Mouse (Mus musculus): ENCODE measurements around the gene Ugt1a10. TPM values are rescaled to one million over a fixed set of nuclear protein-coding genes. Genes with fewer than 3 reads are reported as not detected.

The Ugt1a10 gene
- total RNA-seq, 2 experiments from 2014 or later: not detected

GRCm38 (mm10) chr1:88263778-88264177 is 208.6 kb downstream of the Ugt1a10 start:
- no peak for ATAC-seq (replicated peaks; ENCODE audit: poor library complexity, severe bottlenecking)

- no peak for ATAC-seq (replicated peaks; ENCODE audit: poor library complexity, severe bottlenecking)
These were observed 209.2 kb downstream of the Ugt1a10 start for GRCm38 (mm10) chr1:88264237-88264868.

- ATAC-seq (replicated peaks; ENCODE audit: poor library complexity, severe bottlenecking): no peak
These were observed 209.7 kb downstream of the Ugt1a10 start for GRCm38 (mm10) chr1:88264869-88265240.

DNA sequence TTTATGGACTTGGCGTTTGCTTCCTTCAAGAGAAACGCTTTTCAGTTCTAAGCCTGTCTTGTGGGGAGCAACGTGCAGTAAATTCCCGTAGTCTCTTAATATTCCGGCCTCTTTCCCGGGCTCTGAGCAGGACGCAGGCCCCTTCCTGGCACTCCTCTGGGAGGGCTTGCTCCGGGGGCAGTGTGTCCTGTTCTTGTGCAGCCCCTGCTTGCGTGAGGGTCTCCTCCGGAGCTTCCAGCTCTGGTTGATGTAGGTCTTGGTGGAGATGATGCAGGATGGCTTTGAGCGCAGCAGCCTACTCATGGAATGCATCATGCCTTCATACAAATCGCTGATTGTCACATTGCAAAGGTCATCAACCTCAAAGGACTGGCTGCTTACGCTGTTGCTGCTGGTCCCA is 210.9 kb downstream of the Ugt1a10 start:
- ATAC-seq (replicated peaks; ENCODE audit: poor library complexity, severe bottlenecking): no peak

DNA sequence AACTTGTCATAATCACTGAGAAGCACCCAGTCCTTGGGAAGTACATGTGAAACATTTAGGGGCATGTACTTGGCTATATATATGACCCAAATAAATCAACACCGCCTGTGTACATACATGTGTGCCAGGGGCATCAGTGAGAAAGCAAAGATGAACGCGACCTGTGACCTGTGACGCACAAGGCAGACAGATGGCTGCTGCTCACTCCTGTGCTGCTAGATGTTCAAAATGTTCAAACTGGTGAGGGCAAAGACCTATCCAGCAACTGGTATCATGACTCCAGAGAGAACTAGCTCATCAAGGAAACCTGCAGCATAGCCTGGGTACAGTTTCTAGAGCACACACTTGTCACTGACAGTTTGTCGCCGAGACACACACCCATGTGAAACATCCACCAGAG is 212.3 kb downstream of the Ugt1a10 start:
- ATAC-seq (replicated peaks; ENCODE audit: poor library complexity, severe bottlenecking): no peak

GRCm38 (mm10) chr1:88268070-88268469 is 212.9 kb downstream of the Ugt1a10 start:
- no peak for ATAC-seq (replicated peaks; ENCODE audit: poor library complexity, severe bottlenecking)

Other genes starting within 250 kb of the Ugt1a10 start
- 71.4 and 92.2 TPM in 2 replicates for gene Dgkd, start 202.1 kb upstream of the Ugt1a10 start, total RNA-seq (2014; fragmentation: Nextera tagmentation)
- gene Dgkd, start 202.1 kb upstream of the Ugt1a10 start, total RNA-seq (2017): 44.7 and 53.7 TPM in 2 replicates
- 13.9 and 27.2 TPM in 2 replicates for gene Usp40, start 46.8 kb upstream of the Ugt1a10 start, total RNA-seq (2014; fragmentation: Nextera tagmentation)
- 10.6 and 10.7 TPM in 2 replicates for gene Usp40, start 46.8 kb upstream of the Ugt1a10 start, total RNA-seq (2017)
- gene Ugt1a9, start 15.4 kb downstream of the Ugt1a10 start, total RNA-seq (2014; fragmentation: Nextera tagmentation): not detected in 2 replicates
- gene Ugt1a9, start 15.4 kb downstream of the Ugt1a10 start, total RNA-seq (2017): not detected in 2 replicates
- not detected in 2 replicates for gene Ugt1a8, start 32.4 kb downstream of the Ugt1a10 start, total RNA-seq (2014; fragmentation: Nextera tagmentation)
- gene Ugt1a8, start 32.4 kb downstream of the Ugt1a10 start, total RNA-seq (2017): not detected in 2 replicates
- gene Ugt1a7c, start 39.7 kb downstream of the Ugt1a10 start, total RNA-seq (2014; fragmentation: Nextera tagmentation): 25.2 and 25.5 TPM in 2 replicates
- 49.7 and 55.1 TPM in 2 replicates for gene Ugt1a7c, start 39.7 kb downstream of the Ugt1a10 start, total RNA-seq (2017)
- 0.88 and 1.3 TPM in 2 replicates for gene Ugt1a6b, start 47.9 kb downstream of the Ugt1a10 start, total RNA-seq (2014; fragmentation: Nextera tagmentation)
- 1.5 and 1.6 TPM in 2 replicates for gene Ugt1a6b, start 47.9 kb downstream of the Ugt1a10 start, total RNA-seq (2017)
- gene Ugt1a6a, start 79.4 kb downstream of the Ugt1a10 start, total RNA-seq (2014; fragmentation: Nextera tagmentation): 9.2 TPM in 2 replicates
- 2.3 and 2.6 TPM in 2 replicates for gene Ugt1a6a, start 79.4 kb downstream of the Ugt1a10 start, total RNA-seq (2017)
- gene Ugt1a5, start 110.6 kb downstream of the Ugt1a10 start, total RNA-seq (2014; fragmentation: Nextera tagmentation): 1.4 and 7.4 TPM in 2 replicates
- 0.98 and 0.99 TPM in 2 replicates for gene Ugt1a5, start 110.6 kb downstream of the Ugt1a10 start, total RNA-seq (2017)
- gene Ugt1a2, start 145.2 kb downstream of the Ugt1a10 start, total RNA-seq (2014; fragmentation: Nextera tagmentation): 1.2 and 2.5 TPM in 2 replicates
- gene Ugt1a2, start 145.2 kb downstream of the Ugt1a10 start, total RNA-seq (2017): not detected in 2 replicates
- gene Dnajb3, start 150.4 kb downstream of the Ugt1a10 start, total RNA-seq (2014; fragmentation: Nextera tagmentation): not detected in 2 replicates
- 1.1 TPM in 1 of 2 replicates, not detected in the other for gene Dnajb3, start 150.4 kb downstream of the Ugt1a10 start, total RNA-seq (2017)
- gene Ugt1a1, start 156.6 kb downstream of the Ugt1a10 start, total RNA-seq (2014; fragmentation: Nextera tagmentation): 0.83 and 1.2 TPM in 2 replicates
- gene Ugt1a1, start 156.6 kb downstream of the Ugt1a10 start, total RNA-seq (2017): 0.72 TPM in 1 of 2 replicates, not detected in the other
- 0.34 TPM in 1 of 2 replicates, not detected in the other for gene Mroh2a, start 171.6 kb downstream of the Ugt1a10 start, total RNA-seq (2014; fragmentation: Nextera tagmentation)
- 0.10 and 0.13 TPM in 2 replicates for gene Mroh2a, start 171.6 kb downstream of the Ugt1a10 start, total RNA-seq (2017)
- 116 and 136 TPM in 2 replicates for gene Hjurp, start 222.2 kb downstream of the Ugt1a10 start, total RNA-seq (2014; fragmentation: Nextera tagmentation)
- 142 and 147 TPM in 2 replicates for gene Hjurp, start 222.2 kb downstream of the Ugt1a10 start, total RNA-seq (2017)
- gene Trpm8, start 222.3 kb downstream of the Ugt1a10 start, total RNA-seq (2014; fragmentation: Nextera tagmentation): not detected in 2 replicates
- gene Trpm8, start 222.3 kb downstream of the Ugt1a10 start, total RNA-seq (2017): not detected in 2 replicates